Mouse (Mus musculus): ENCODE results near the gene Slc19a1. TPM values are rescaled to one million over a fixed set of nuclear protein-coding genes. Genes with fewer than 3 reads are reported as not detected.

The Slc19a1 gene
- total RNA-seq, 1 experiment from 2014 or later = 21.3 TPM

GRCm38 (mm10) chr10:77093817-77094216 lies 61.8 kb downstream of the Slc19a1 start:
- no peak for DNase-seq

- no peak for DNase-seq
Measured at GRCm38 (mm10) chr10:77095666-77096065, 63.6 kb downstream of the Slc19a1 start.

- no peak for DNase-seq
Measured at GRCm38 (mm10) chr10:77097006-77097889, 65.2 kb downstream of the Slc19a1 start.

DNA sequence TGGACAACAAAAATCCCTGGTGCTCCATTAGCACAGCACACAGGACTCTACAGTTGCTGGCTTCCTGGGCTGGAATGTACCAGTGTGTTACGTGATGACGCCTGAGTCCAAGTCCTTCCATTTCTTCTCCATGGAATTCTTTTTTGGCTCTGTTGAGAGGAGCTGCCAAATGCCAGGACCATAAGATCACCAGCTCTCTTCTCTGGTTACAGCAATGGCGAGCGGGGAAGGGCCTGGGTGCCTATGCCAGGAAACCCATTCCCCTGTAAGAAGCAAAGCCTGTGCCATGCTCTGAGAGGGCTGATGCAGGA lies 65.8 kb downstream of the Slc19a1 start:
- no peak for DNase-seq

GRCm38 (mm10) chr10:77098619-77099018 lies 66.6 kb downstream of the Slc19a1 start:
- no peak for DNase-seq

DNA sequence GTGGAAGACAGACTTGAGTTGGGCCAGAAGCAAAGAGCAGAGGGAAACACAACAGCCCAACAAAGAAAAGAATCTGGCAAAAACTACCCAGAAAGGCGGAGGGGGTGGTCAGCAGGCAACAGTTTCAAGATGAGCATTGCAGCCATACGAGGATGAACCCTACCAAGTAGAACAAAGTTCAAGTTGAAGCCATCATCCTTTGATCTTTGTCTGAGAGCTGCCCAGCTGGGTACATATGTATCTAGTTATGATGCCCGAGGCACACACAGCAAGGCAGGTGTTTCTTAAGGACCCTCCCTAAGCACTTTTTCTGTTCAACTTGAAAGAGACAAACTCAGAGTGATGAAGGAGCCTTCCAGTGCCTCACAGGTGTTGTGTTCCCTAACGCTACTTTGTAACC lies 67.7 kb downstream of the Slc19a1 start:
- DNase-seq = no peak

GRCm38 (mm10) chr10:77103689-77104088 lies 71.6 kb downstream of the Slc19a1 start:
- no peak for DNase-seq

DNA sequence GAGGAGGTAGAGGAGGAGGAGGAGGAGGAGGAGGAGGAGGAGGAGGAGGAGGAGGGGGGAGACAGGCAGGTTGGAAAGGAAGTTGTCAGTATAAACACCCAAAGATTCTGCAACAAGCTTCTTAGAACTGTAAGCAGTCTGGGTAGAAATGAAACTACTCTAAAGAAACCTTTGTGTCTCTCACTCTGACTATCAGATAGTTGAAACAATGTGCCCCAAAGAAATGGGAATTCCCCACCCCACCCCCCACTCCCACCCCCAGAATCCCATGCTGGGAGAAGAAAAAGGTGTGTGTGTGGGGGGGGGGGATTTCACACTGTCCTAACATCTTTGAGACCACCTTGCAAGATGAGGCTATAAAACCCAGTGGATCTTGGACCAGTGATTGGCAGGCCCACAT lies 72.3 kb downstream of the Slc19a1 start:
- DNase-seq = no peak

DNA sequence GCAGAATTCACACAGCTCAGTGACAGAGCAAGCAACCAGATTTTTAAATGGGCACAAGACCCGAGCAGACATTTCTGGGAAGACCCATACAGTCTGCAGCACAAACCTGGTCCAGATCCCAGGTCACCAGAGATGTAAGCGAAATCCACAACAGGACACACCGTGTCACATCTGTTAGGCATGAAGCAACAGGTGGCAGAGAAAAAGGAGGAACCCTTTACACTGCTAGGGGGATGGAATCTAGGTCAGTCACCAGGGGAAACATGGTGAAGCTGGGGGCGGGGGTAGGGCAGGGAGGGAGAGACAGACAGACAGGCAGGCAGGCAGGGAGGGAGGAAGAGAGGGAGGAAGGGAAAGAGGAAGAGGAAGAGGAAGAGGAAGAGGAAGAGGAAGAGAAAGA lies 76.1 kb downstream of the Slc19a1 start:
- DNase-seq = no peak

DNA sequence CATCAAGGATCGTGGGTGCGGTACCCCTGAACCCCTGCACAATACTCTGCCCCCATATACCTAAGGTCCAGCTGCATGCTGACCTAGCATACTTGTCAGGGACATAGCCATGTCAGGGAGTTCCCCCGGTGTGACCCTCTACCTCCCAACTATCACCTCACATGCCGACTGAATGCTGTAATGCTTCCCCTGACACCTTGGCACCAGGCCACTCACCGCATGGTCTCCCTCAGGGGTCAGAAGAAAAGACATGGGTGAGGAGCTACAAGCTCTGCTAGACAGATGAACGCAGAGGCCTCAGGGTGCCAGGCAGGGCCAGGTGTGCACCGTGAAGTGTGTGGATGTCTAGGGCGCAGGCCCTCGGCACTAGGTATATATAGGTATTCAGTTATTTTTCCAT lies 78.0 kb downstream of the Slc19a1 start:
- no peak for DNase-seq

Other genes starting within 250 kb of the Slc19a1 start
- gene Pcbp3, start 70.4 kb upstream of the Slc19a1 start, total RNA-seq (2021) = 32.3 and 33.7 TPM in 2 replicates
- gene Col18a1, start 134.3 kb downstream of the Slc19a1 start, total RNA-seq (2021) = 42.3 and 103 TPM in 2 replicates
- gene Pofut2, start 227.0 kb downstream of the Slc19a1 start, total RNA-seq (2021) = 72.6 and 78.3 TPM in 2 replicates

Measured in adrenal gland, postnatal 14 days (tissue).